Mouse (Mus musculus): Measurements from ENCODE around the gene Vrtn. TPM values are rescaled to one million over a fixed set of nuclear protein-coding genes. Genes with fewer than 3 reads are reported as not detected.

The Vrtn gene
- total and polyA plus RNA-seq, 3 experiments = not detected

GRCm38 (mm10) chr12:84687531-84687930 lies 46.7 kb downstream of the Vrtn start:
- DNase-seq (ENCODE audit: low read depth, low spot score) = no peak
- Histone ChIP-seq H3K9me3 (replicated peaks; ENCODE audit: insufficient read depth, low read length) (no peaks in the 10 kb centered on the region), H3K4me3 (ENCODE audit: control insufficient read depth in 1 of 2, insufficient read depth in 1 of 2, low read depth in 2 of 2, low read length in 2 of 2) (no peak overlapping the region), H3K79me2 (ENCODE audit: control insufficient read depth, insufficient read depth, low read length, poor library complexity) (no peaks in the 10 kb centered on the region), H3K9ac (ENCODE audit: control insufficient read depth, low read depth, low read length, poor library complexity, severe bottlenecking) (no peak overlapping the region), H3K4me1 (ENCODE audit: control insufficient read depth in 1 of 2, insufficient read depth in 2 of 2, low read length in 2 of 2) (peaks cover 4 to 7% of the 10 kb centered on the region in 2 experiments; a peak in 2 of 4 replicates), H3K36me3 (ENCODE audit: control insufficient read depth in 1 of 2, insufficient read depth in 2 of 2, low read length in 2 of 2) (no peaks in the 10 kb centered on the region), H3K27ac (ENCODE audit: control insufficient read depth, low read depth, low read length) (no peak overlapping the region), H3K27me3 (ENCODE audit: control insufficient read depth in 1 of 2, insufficient read depth in 2 of 2, low read length in 2 of 2) (peaks cover 4 to 6% of the 10 kb centered on the region in 2 experiments; a peak in 3 of 4 replicates)
- TF ChIP-seq ZNF384 (IDR thresholded peaks at IDR 0.05; ENCODE audit: low read depth, low read length) (no peak), ETS1 (IDR thresholded peaks at IDR 0.05; ENCODE audit: low read depth, low read length) (no peak)

GRCm38 (mm10) chr12:84689051-84689450 lies 48.2 kb downstream of the Vrtn start:
- no peaks in the 10 kb centered on the region for H3K9me3 ChIP-seq (replicated peaks; ENCODE audit: insufficient read depth, low read length)
- H3K4me3 ChIP-seq (ENCODE audit: control insufficient read depth in 1 of 2, insufficient read depth in 1 of 2, low read depth in 2 of 2, low read length in 2 of 2) = no peak overlapping the region
- H3K36me3 ChIP-seq (ENCODE audit: control insufficient read depth in 1 of 2, insufficient read depth in 2 of 2, low read length in 2 of 2) = no peaks in the 10 kb centered on the region
- no peaks in the 10 kb centered on the region for H3K79me2 ChIP-seq (ENCODE audit: control insufficient read depth, insufficient read depth, low read length, poor library complexity)
- peaks cover 4 to 12% of the 10 kb centered on the region in 2 experiments; a peak in 3 of 4 replicates for H3K27me3 ChIP-seq (ENCODE audit: control insufficient read depth in 1 of 2, insufficient read depth in 2 of 2, low read length in 2 of 2)
- TF ChIP-seq POLR2A (IDR thresholded peaks at IDR 0.05; ENCODE audit: control insufficient read depth in 1 of 2, insufficient read depth in 1 of 2, low read depth in 1 of 2, low read length in 2 of 2, poor library complexity in 1 of 2) (no peak), RAD21 (IDR thresholded peaks at IDR 0.05; ENCODE audit: low read depth, low read length) (no peak), USF2 (IDR thresholded peaks at IDR 0.05; ENCODE audit: borderline replicate concordance in 1 of 2, insufficient read depth in 1 of 2, low read depth in 1 of 2, low read length in 2 of 2) (no peak), SIN3A (IDR thresholded peaks at IDR 0.05; ENCODE audit: low read length) (no peak), GABPA (IDR thresholded peaks at IDR 0.05; ENCODE audit: low read depth, low read length) (no peak), TAL1 (IDR thresholded peaks at IDR 0.05; ENCODE audit: low read length) (no peak), ELF1 (IDR thresholded peaks at IDR 0.05; ENCODE audit: low read depth, low read length) (no peak), ETS1 (IDR thresholded peaks at IDR 0.05; ENCODE audit: low read depth, low read length) (no peak), EP300 (IDR thresholded peaks at IDR 0.05; ENCODE audit: low read depth in 1 of 2, low read length in 2 of 2) (no peak), ZMIZ1 (IDR thresholded peaks at IDR 0.05; ENCODE audit: low read depth, low read length) (no peak), MAZ (IDR thresholded peaks at IDR 0.05; ENCODE audit: low read depth, low read length) (no peak), MAFK (IDR thresholded peaks at IDR 0.05; ENCODE audit: borderline replicate concordance, low read depth, low read length) (no peak), HCFC1 (IDR thresholded peaks at IDR 0.05; ENCODE audit: low read depth, low read length) (no peak), GATA1 (IDR thresholded peaks at IDR 0.05; ENCODE audit: low read depth, low read length) (no peak), CHD1 (IDR thresholded peaks at IDR 0.05; ENCODE audit: low read depth, low read length) (no peak), RCOR1 (IDR thresholded peaks at IDR 0.05; ENCODE audit: low read depth, low read length) (no peak), MXI1 (IDR thresholded peaks at IDR 0.05; ENCODE audit: low read depth, low read length) (no peak), MAX (IDR thresholded peaks at IDR 0.05; ENCODE audit: low read length) (no peak)
- no peak overlapping the region for H3K27ac ChIP-seq (ENCODE audit: control insufficient read depth, low read depth, low read length)
- H3K4me1 ChIP-seq (ENCODE audit: control insufficient read depth in 1 of 2, insufficient read depth in 2 of 2, low read length in 2 of 2) = peaks cover 4 to 7% of the 10 kb centered on the region in 2 experiments; a peak in 2 of 4 replicates
- no peak overlapping the region for H3K9ac ChIP-seq (ENCODE audit: control insufficient read depth, low read depth, low read length, poor library complexity, severe bottlenecking)
- no peak for DNase-seq (ENCODE audit: low read depth, low spot score)

All from MEL (cell line).